Mouse (Mus musculus) stomach, postnatal 0 days (tissue): ENCODE measurements around the gene Ankmy1.

Experiments
- CTCF ChIP-seq: IDR thresholded peaks from 2 replicates; pipeline ENCODE4 v1.5.1; 2016; ENCODE audit warnings: antibody characterized with exemption, low read depth, mild to moderate bottlenecking, moderate library complexity
- EP300 ChIP-seq: optimal IDR thresholded peaks from 2 replicates; pipeline ENCODE3; 2016; ENCODE audit warnings: antibody characterized with exemption

DNA sequence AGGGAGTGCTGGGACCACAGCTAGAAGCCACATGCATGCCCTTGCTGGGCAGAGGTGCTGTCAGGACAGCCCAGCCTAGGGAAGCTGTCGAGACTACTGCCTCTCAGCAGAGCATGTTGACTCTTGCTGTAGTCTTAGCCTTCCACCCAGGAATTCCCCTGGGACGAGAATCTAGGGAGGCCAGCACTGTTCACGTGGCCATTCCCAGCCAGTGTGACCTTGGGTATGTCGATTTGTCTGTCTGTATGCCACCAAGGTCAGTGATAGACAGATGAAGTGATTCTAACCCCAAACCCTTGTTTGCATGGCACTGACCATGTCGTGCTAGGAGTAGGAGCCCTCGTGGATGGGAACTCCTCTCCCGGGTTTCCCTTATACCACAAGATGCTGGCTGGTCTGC, 56.8 kb downstream of the Ankmy1 start:
- TF ChIP-seq CTCF (no peak), EP300 (no peak)
